Mouse (Mus musculus) erythroblast, adult 5-6 weeks (primary cell): ENCODE data around the gene Rdx. TPM values are rescaled to one million over a fixed set of nuclear protein-coding genes. Genes with fewer than 3 reads are reported as not detected.

Source experiments
- ATAC-seq: replicated peaks from 2 replicates; pipeline ENCODE4 v1.8.0; 2016; ENCODE audit warnings: moderate number of reproducible peaks, mild to moderate bottlenecking, moderate TSS enrichment, inconsistent platforms; ENCODE audit not compliant: poor library complexity, low FRiP score, severe bottlenecking
- total RNA-seq, 2 experiments: library from RNA; stranded (forward) in 1 of 2; stranded (reverse) in 1 of 2; fragments of 150-400 nt in 1 of 2; fragments of 200-764, 138-1000 nt in 1 of 2; gene quantifications; 2 replicates each; pipeline versions ENCODE4 v1.2.3 to v1.2.4; 2015 to 2017; ENCODE audit warnings: low replicate concordance in 2 of 2

Rdx gene
- total RNA-seq (2015; ENCODE audit: low replicate concordance), result 29.4 and 31.1 TPM in 2 replicates
- 39.3 and 52.5 TPM in 2 replicates for total RNA-seq (2017; ENCODE audit: low replicate concordance)

- 0 out of 2 replicates have a peak, but pooled peaks have one; percentile 14 for ATAC-seq
Observed at GRCm38 (mm10) chr9:52047129-52047820, at the start of gene Rdx. Gene Rdx (plus strand): TSS chr9:52047173.

- ATAC-seq, result no peak
Observed at GRCm38 (mm10) chr9:52003501-52003900, 43.5 kb upstream of the Rdx start.

GRCm38 (mm10) chr9:52007341-52007740, 39.6 kb upstream of the Rdx start:
- ATAC-seq, result no peak

- no peak for ATAC-seq
Observed at GRCm38 (mm10) chr9:52008511-52008910, 38.5 kb upstream of the Rdx start.

- ATAC-seq, result no peak
Observed at GRCm38 (mm10) chr9:52012311-52012710, 34.7 kb upstream of the Rdx start.

- ATAC-seq, result no peak
Observed at GRCm38 (mm10) chr9:52012781-52013436, 34.1 kb upstream of the Rdx start.

- ATAC-seq, result no peak
Observed at GRCm38 (mm10) chr9:52013900-52014455, 33.0 kb upstream of the Rdx start.

- no peak for ATAC-seq
Observed at GRCm38 (mm10) chr9:52017091-52017490, 29.9 kb upstream of the Rdx start.

GRCm38 (mm10) chr9:52017824-52018223, 29.1 kb upstream of the Rdx start:
- ATAC-seq, result no peak

- ATAC-seq, result no peak
Observed at GRCm38 (mm10) chr9:52018505-52018904, 28.5 kb upstream of the Rdx start.

GRCm38 (mm10) chr9:52027257-52028020, 19.5 kb upstream of the Rdx start:
- ATAC-seq, result no peak

- no peak for ATAC-seq
Observed at GRCm38 (mm10) chr9:52028521-52029405, 18.2 kb upstream of the Rdx start.

GRCm38 (mm10) chr9:52031501-52031900, 15.5 kb upstream of the Rdx start:
- ATAC-seq, result no peak

- ATAC-seq, result no peak
Observed at GRCm38 (mm10) chr9:52037493-52037892, 9.5 kb upstream of the Rdx start.

- no peak for ATAC-seq
Observed at GRCm38 (mm10) chr9:52041657-52042056, 5.3 kb upstream of the Rdx start.

- ATAC-seq, result no peak
Observed at GRCm38 (mm10) chr9:52046686-52047085, 287 bp upstream of the Rdx start.

- peak; percentile 60 for ATAC-seq
Observed at GRCm38 (mm10) chr9:52047821-52048649, 1.1 kb downstream of the Rdx start.

- ATAC-seq, result 0 out of 2 replicates have a peak, but pooled peaks have one; percentile 22
Observed at GRCm38 (mm10) chr9:52048650-52049081, 1.7 kb downstream of the Rdx start.
